Mouse (Mus musculus) testis, adult 2 months (tissue): ENCODE results near the gene Smpd3.

Source experiments
- CTCF ChIP-seq: fragments of 200-500 bp; IDR thresholded peaks from 2 replicates; pipeline ENCODE4 v1.5.1; 2012; ENCODE audit warnings: low read depth, mild to moderate bottlenecking, inconsistent platforms, low read length, moderate library complexity; ENCODE audit not compliant: control insufficient read depth, insufficient read depth, insufficient replicate concordance
- POLR2A ChIP-seq: fragments of 200-500 bp; IDR thresholded peaks from 2 replicates; pipeline ENCODE4 v1.6.1; 2012; ENCODE audit warnings: low read depth, mild to moderate bottlenecking, inconsistent platforms, low read length, moderate library complexity; ENCODE audit not compliant: control insufficient read depth

DNA sequence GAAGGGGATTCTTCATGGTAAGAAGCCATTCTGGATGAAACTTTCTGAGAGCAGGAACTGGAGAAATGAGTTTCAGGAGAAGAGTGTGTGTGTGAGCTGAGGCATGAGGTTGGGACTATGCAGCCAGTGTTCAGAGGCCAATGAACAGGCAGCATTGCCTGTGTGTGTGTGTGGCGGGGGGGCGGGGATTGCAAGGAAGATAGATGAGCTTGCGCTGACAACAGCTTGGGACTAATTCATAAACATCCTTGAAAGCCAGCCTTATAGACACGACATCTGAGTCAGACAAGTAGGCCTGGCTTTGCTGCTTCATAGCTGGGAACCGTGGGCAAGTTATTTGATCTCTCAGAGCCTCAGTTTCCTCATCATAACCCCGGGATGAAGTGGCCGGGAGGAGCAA, 31.3 kb upstream of the Smpd3 start:
- no peak for TF ChIP-seq CTCF
- TF ChIP-seq POLR2A = no peak
